Mouse (Mus musculus) heart, postnatal 4 days (tissue): ENCODE results near the gene Fkrp. TPM values are rescaled to one million over a fixed set of nuclear protein-coding genes. Genes with fewer than 3 reads are reported as not detected.

Experiments used
- DNase-seq: peaks from one replicate; pipeline ENCODE4 v3.0.0; 2021
- total RNA-seq, 2 experiments: library from RNA; stranded (reverse); gene quantifications; 2 replicates each; pipeline ENCODE4 v1.2.3; 2021

Gene Fkrp
- total RNA-seq: 10 to 100 TPM; 45.0 to 49.2 TPM

DNA sequence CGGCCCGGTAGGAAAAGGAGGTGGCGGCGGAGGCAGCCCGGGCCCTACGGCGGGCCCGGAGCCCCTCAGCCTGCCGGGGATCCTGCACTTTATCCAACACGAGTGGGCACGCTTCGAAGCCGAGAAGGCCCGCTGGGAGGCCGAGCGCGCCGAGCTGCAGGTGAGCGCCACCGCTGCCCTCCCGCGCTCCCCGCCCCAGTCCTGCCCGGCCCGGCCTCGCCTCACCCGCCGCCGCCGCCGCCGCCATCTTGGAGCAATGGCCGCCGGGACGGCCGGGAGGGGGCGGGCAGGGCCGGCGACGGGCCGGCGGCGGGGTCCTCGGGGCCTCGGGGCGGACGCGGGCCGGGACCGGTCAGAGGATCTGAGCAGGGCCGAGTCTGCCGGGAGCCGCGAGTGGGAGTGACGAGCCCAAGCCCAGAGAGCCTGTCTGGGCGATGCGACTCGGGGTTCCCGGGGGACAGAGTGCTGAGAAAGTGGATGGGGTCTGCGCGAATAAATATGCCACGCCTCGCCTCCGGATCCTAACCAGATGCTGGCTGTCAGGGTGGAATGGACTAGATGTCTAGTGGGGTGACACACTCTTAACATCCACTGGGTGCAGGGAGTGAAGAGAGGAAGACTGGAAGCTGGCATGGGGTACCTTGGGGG lies at the start of gene Fkrp:
Fkrp (minus strand) TSS at position 258 of the 648 bp plus-strand sequence.
- peak; percentile 68 for DNase-seq

DNA sequence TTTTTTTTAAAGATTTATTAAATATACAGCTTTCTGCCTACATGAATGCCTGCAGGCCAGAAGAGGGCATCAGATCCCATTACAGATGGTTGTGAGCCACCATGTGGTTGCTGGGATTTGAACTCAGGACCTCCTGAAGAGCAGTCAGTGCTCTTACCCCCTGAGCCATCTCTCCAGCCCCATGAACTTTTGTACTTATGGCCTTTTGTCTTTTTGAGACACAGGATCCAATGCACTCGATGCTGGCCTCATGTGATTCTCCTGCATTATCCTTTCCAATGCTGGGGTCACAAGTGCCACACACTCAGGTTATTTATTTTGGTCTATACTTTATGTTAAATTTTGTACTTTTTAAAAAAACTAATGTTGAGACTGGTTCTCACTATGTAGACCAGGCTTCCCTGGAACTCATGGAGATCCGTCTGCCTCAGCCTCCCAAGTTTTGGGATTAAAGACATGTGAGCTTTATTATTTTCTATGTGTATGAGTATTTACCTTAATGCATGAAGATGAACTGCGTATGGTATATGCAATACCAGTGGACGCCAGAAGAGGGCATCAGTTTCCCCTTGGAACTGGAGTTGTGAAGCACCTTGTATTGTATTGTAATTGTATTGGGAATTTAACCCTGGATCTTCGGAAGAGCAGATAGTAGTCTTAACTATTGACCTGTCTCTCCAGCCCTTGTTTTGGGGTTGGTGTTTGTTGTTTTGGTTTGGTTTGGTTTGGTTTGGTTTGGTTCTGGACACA lies 43.5 kb upstream of the Fkrp start:
- peak; percentile 76 for DNase-seq

DNA sequence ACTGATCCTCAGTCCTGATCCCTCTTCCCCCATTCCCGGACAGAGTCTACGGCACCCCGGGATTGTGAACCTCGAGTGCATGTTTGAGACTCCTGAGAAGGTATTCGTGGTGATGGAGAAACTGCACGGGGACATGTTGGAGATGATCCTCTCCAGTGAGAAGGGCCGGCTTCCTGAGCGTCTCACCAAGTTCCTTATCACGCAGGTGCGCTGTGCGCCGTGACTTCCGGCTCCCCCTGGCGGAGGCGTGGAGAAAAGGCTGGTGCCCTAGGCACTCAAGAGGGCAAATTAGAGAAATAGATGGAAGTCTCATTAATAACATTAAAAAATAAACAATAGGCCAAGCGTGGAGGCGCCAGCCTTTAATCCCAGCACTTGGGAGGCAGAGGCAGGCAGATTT lies 41.8 kb upstream of the Fkrp start:
- peak; percentile 55 for DNase-seq

DNA sequence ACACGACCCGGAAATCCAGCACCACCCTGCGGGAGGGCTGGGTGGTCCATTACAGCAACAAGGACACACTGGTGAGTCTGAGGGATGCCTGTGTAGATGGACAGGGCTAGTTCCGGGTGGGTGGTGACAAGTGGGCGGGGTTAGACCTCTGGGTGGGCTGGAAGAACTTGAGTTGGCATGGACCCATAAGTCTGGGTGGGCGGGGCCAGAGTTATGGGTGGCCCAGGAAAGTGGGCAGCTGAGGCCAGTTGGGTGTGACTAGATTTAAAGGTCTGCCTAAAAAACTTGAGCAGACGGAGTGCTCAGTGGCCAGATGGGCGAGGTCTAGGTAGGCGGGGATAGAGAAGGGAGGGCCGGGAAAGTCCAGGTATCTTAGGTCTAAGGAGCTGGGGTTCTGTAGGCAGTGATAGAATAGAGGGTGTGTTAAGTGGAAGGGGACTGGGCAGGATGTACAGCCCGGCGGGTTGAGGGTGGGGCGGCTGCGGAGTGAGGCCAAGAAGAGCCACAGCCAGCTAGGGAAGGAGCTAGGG lies 36.8 kb upstream of the Fkrp start:
- DNase-seq: peak; percentile 48

DNA sequence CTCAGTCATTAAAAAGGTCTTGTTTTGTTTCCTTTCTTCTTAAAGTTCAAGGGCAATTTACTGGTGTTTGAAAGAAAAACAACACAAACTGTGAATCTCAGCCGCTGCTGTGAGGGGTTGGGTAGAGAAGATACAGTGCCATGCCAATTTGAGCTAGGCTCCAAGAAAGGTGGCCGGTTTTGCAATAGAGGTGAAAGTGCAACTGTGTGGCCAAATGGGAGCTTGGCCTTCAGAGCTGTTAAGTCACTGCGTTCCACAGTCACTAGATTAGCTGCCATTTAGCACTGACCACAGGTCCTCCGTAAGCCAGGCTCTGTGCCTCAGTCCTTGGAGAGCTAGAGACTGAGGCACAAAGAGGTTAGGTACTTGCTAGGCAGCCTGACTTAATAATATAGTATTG lies 35.1 kb upstream of the Fkrp start:
- no peak for DNase-seq

DNA sequence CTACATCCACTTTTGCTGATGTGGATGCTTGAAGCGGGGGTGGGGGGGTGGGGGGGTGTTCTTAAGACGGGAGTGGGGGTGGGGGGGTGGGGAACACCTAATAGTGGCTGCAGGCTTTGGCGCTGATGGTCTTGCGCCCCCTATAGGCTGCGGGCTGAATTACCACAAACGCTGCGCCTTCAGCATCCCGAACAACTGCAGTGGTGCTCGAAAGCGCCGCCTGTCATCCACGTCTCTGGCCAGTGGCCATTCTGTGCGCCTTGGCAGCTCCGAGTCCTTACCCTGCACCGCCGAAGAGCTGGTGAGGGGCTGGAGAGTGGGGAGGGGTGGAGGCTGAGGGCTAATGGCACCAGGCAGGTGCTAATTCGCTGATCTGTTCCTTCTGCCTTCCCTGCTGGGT lies 32.0 kb upstream of the Fkrp start:
- DNase-seq: peak; percentile 73

DNA sequence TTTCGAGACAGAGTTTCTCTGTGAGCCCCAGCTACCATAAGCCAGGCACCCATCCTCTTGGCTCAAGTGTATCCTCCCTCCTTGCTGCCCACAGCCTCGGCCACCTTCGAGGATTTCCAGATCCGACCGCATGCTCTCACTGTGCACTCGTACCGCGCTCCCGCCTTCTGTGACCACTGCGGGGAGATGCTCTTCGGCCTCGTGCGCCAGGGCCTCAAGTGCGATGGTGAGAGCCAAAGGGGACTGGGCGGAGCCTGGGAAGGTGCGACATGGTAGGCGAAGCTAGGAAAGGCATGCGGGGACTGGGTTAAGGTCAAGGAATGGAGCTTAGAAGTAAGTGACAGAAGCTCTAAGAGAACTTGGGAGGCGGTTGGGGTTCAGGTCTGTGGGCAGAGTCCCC lies 31.0 kb upstream of the Fkrp start:
- no peak for DNase-seq

DNA sequence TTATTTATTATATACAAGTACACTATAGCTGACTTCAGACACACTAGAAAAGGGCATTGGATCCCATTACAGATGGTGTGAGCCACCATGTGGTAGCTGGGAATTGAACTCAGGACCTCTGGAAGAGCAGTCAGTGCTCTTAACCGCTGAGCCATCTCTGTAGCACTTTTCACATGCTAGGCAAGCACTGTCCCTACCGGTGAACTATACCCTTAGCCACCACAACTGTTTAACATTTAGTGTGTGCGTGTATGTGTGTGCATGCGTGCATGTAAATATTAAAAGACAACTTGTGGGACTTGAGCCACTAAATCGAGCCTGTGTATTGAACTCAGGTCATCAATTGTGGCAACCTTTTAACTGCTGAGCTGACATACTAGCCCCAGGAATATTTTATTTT lies 30.2 kb upstream of the Fkrp start:
- no peak for DNase-seq

DNA sequence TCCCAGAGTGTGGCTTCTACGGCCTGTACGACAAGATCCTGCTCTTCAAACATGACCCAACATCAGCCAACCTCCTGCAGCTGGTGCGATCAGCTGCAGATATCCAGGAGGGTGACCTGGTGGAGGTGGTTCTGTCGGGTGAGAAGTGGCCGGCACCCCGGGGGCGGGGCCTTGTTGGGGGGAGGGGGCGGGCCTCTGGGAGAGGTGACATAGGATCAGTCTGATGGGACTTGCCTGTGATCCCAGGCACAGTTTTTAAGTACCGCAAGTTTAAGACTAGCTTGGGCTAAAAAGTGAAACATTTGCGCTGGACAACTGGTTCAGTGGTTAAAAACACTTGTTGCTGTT lies 29.3 kb upstream of the Fkrp start:
- no peak for DNase-seq

DNA sequence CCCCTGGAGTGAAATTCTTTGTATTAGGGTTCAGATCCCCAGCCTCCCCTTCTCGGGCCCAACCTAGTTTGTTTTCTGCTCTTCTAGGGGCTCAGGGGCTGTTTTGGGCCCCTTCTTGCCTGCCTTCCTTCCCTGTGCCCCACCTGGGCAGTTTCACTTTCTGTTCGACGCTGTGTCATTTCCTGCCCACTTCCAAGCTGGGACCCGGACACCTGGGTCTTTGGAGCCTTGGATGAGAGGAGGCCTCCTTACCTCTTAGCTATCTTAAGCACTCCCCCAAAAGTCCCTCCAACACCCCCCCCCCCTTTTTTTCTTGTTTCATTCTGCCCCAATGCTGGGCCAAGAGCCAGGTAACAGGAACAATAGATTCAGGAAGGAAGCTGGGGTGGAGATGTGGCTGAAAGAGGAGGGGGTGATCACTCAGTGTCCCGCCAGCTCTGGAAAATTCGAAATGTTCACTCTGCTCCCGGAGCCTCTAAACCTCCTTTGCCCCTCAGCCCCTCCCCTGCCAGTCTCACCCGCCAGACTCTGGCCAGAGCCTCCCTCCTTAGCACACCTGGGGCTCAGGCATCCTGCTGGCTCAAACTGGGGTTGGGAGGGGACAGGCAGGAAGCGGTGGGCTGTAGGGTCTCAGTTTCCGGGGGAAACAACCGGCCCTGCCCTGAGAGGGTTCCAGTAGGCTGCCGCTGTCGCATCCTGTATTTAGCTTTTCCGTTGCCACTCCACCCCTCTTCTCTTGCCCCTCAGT lies 28.7 kb upstream of the Fkrp start:
- DNase-seq: peak; percentile 55

DNA sequence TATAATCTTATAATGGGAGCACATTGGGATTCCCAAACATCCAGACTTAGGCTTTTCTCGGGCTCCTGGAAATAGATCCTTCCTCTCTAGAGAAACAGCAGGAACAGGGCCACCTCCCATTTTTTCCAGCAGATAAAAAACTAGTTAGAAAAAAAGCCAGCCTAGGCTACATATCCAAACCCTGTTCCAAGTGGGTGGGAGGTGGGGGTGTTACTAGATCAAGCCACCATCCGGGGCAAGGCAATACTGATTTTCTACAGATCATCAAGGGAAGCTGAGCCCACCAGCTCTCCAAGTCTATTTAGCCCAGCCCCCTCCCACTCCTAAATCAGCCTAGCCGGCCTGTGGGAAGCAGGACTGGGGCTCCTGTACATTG lies 28.2 kb upstream of the Fkrp start:
- DNase-seq: peak; percentile 29

DNA sequence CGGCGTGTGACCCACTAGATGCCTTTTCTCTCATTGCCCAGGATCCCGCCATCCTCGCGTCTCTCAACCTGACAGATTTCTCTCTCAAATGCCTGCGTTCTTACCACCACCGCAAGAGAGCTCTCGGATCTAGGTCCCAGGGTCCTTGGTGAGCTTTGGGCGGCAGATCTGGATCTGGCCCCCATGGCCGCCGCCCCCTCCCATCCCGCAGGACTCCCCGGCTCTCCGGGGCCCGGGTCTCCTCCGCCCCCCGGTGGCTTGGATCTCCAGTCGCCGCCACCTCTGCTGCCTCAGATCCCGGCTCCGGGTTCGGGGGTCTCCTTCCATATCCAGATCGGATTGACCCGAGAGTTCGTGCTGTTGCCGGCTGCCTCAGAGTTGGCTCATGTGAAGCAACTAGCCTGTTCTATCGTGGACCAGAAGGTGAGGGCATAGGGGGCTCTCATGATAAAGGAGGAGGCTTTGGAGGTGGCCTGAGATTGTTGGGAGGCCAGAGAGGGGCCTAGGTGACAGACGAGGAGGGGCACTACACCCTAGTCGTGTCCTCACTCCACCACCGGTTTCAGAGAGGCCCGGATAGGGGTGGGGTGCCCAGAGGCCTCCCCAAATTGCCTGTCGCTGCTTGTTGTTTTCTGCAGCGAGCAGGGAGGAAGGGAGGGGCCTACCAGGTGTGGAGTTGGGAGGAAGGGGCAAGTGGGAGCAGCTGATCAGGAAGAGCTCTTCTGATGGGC lies 27.1 kb upstream of the Fkrp start:
- no peak for DNase-seq

DNA sequence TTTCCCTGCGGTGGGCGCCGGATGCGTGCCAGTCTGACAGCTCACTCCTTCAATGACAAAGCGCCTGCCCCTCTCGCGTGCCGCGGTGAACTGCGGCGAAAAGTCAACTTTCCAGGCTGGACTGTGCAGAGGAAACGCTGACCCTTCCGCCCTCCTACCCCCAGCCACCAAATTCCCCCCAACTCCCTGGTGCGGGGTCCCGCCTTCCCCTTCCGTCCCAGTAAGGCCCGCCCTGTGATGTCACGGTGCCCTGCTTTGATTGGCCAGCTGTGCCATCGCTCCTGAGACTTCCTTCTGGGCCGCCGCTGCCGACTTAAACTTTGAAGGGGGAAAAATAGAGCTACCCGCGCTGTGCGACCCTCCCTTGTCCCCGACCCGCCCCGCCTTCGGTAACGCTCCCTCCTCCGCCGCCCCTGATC lies 26.1 kb upstream of the Fkrp start, which contains the start of gene Prkd2:
Prkd2 (plus strand) TSS at position 258 of the 419 bp plus-strand sequence.
- peak; percentile 95 for DNase-seq

DNA sequence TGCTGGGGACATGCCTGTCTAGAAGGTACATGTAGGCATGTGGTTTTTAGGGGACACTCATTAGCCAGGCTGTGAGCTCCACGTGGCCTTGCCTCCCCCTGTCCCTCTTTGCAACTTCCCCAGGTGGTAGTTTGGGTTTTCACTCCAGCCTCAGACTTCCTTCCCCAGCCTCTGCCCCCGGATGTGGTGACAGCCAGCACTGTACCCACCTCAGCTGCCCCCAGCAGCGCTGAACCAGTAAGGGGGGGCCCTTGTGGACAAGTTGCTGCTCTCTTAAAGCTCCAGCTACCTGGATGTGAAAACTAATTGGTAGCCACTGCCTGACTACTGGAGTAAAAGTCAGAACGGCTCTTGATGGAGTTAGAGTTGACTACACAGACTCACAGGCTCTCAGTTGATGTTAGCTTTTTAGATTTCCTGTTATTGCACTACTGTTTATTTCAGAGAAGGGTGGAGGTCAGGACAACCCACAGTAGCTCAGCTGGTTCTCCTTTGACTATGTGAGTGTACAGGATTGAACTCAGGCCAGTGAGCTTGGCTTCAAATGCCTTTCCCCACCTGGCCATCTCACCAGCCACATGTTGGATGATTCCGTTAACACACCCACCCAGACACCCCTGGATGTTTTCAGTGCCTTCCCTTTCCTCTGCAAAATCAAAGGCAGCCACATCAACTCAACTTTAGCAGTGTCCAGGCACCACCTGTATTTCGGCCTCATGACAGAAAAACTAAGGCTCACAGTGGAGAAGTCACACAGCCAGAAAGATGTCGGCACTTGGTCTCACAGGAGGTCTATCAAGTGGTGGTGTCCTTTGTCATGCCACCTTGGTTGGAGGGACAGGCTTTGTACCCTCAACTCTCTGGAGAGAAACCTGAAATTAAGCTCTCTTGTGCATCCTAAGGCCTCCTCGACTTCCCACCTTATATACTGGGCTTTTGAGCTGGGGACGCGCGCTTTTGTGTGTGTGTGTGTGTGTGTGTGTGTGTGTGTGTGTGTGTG lies 25.3 kb upstream of the Fkrp start:
- no peak for DNase-seq

DNA sequence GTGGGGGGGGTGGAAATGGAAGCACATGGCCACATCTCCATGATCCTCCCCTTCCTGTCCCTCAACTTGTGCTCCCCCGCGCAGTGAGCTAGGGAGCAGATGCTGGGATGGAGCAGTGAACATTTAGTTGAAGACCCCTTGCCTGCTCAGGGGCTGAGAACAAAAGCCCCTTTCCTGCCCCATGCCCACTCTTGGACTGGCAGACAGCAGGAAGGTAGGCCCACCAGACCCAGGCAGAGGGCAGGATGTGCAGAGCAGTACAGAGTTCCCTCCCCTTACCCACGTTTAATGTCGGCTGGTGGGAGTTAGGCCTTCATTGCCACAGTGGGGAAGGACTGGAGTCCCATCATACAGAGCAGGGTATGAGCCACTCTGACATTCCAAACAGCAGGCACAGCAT lies 24.5 kb upstream of the Fkrp start:
- DNase-seq: no peak

DNA sequence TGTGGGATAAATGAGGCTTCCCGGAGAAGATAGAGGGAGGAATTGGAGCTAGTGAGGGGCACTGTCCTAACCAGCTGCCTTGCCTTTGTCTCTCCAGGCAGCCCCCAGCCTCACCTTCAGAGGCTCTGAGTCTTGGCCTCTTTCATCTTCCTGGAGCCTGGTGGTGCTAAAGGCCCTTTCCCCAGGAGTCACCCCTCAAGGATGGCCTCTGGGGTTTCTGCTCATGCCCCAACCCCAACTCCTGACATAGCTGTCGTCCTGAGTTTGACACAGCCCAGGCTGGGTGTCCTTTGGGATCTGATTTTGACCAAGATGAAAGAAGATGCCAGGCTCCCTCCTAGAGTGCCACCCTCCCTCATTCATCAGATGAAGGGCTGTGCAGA lies 23.6 kb upstream of the Fkrp start:
- no peak for DNase-seq

DNA sequence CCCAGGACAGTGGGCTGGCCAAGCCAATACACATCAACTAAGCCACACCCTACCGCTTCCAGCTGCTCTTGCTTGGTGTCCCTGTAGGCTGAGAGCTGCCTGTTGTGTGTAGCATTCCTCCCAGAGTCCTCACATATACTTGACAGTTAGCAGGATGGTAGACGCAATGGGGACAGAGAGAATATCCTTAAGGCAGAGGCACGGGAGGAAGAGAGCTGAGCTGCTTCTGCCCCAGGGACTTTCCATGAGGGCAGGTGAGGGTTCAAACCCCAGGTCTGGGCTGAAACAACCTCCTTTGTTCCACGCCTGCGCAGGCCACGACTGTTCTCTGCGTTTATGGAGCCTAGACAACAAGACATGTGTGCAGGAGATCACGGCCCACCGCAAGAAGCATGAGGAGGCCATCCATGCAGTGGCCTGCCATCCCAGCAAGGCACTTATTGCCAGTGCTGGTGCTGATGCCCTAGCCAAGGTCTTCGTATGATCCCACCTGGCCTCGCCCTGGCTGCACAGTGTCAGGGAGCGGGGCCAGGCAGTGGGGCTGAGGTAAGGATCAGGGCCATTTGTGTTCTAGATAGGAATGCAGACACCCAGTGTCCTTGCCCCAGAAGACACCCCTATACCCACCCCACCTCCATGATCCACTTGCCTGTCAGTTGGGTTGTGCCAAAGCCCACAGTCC lies 23.0 kb upstream of the Fkrp start:
- no peak for DNase-seq

DNA sequence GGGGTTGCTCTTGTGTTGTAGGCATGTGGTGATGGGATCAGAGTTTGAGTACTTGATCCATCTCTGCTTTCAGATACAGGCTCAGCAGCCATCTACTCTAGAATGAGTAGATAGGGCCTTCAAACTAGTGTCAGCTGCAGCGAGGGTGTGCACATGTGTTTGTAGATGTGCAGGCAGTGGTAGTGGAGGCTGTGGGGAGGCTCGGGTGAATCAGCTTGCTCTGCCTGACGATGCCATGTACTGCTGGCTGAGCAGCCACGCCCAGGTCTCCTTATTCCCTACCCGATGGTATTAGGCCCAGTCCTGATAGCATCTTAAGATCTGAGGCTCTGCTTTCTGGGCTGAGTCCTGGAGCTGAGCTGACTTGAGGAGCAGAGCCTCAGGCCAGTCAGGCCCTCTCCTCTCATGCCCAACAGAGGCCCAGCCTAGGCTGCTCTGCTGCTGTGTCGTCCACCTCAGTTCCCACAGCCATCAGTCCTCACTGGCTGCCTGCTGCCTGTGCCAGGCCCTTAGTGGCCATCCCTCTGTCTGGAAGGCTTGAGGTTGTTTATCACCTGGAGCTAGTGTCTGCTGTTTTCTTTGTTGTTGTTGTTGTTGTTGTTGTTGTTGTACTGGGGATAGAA lies 22.4 kb upstream of the Fkrp start:
- no peak for DNase-seq

DNA sequence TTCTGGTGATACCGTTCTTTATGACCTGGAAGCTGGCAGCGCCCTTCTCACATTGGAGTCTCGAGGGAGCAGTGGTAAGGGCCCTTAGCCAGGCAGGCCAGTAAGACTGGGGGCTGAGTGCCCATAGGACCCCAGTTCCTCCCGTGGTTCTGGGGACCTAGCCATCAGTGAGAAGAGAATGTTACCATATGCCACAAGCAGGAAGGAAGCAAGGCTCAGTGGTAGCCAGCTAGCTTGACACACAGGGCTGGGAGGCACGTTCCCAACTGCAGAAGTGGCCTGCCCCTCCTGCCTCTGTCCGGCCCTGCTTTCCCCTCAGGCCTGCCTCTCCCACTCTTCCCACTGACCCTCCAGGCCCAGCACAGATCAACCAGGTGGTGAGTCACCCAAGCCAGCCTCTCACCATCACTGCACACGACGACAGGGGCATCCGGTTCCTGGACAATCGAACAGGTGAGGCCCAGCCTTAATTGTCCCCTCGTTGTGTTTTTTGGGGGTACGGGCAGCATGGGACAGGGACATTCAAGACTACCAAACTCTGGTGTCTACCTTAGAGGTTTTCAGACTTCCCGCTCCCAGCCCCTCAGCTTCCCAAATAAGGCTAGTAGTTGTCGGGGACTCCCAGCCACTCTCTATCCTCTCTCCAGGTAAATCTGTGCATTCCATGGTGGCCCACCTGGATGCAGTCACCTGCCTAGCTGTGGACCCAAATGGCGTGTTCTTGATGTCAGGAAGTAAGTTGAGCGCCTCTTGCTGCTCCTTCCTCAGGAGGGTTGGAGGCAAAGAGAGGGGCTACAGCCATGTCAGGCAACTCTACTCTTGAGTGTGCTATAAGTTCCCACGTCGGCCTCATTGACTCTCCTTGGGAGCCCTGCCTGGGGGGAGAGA lies 21.6 kb upstream of the Fkrp start:
- no peak for DNase-seq
